Mouse (Mus musculus) MEL (cell line): ENCODE results near the gene Pip4k2a.

Source experiments
- CHD1 ChIP-seq: IDR thresholded peaks from 2 replicates; pipeline ENCODE4 v1.6.1; 2012; ENCODE audit warnings: low read depth, mild to moderate bottlenecking, inconsistent platforms, low read length, improper control_type of control experiment
- CTCF ChIP-seq, 3 experiments: IDR thresholded peaks in 2 of 3; conservative IDR thresholded peaks in 1 of 3; 2 replicates each; pipeline ENCODE4 v1.5.1; 2011 to 2012; ENCODE audit warnings: low read length in 3 of 3, low read depth in 2 of 3, mild to moderate bottlenecking in 2 of 3, improper control_type of control experiment in 1 of 3, inconsistent platforms in 1 of 3, mixed read lengths in 1 of 3, moderate library complexity in 1 of 3; ENCODE audit not compliant: control insufficient read depth in 1 of 3, insufficient read depth in 1 of 3, poor library complexity in 1 of 3, severe bottlenecking in 1 of 3
- ZC3H11A ChIP-seq: IDR thresholded peaks from 2 replicates; pipeline ENCODE4 v1.6.1; 2012; ENCODE audit warnings: low read depth, mild to moderate bottlenecking, inconsistent platforms, low read length, improper control_type of control experiment

DNA sequence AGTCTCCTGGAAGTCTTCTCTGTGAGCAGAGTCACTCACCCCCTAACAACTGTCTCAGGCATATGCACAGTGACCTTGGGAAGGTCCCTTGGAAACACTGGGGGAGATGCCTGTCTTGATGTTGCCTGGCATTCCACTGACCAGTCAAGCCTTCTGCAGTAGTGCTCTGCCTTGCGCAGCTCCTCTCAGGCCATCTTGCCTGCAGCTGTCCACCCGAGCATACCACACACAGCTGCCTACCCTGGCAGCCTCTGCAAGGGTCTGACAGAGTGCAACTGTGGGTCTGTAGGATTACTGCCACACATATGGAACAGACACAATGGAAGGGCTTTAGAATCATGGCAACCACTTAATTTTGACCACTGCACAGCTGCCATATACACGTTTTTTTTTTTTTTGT is 32.8 kb downstream of the Pip4k2a start:
- TF ChIP-seq ZC3H11A, result no peak
- TF ChIP-seq CHD1, result no peak
- TF ChIP-seq CTCF (IDR thresholded peaks at IDR 0.05 in 2 of 3, conservative IDR thresholded peaks at IDR 0.05 in 1 of 3; ENCODE audit: control insufficient read depth in 1 of 3, insufficient read depth in 1 of 3, low read depth in 2 of 3, low read length in 3 of 3, poor library complexity in 1 of 3, severe bottlenecking in 1 of 3), result no peak
